Mouse (Mus musculus) thymus, adult 2 months (tissue): ENCODE data around the gene Sh3pxd2a. TPM values are rescaled to one million over a fixed set of nuclear protein-coding genes. Genes with fewer than 3 reads are reported as not detected.

Experiments used
- DNase-seq: peaks from one replicate; pipeline ENCODE4 v3.0.0; 2021
- H3K27ac ChIP-seq: fragments of 200-500 bp; 2 replicates; pipeline ENCODE4 v1.5.1; 2012; ENCODE audit warnings: low read length, control low read depth; ENCODE audit not compliant: control insufficient read depth, insufficient read depth
- H3K27me3 ChIP-seq: fragments of 200-500 bp; 2 replicates; pipeline ENCODE4 v1.6.1; 2012; ENCODE audit warnings: mild to moderate bottlenecking, low read length, moderate library complexity, mixed read lengths; ENCODE audit not compliant: control insufficient read depth, insufficient read depth
- H3K36me3 ChIP-seq: fragments of 200-500 bp; 2 replicates; pipeline ENCODE4 v1.6.1; 2012; ENCODE audit warnings: mild to moderate bottlenecking, low read length, moderate library complexity; ENCODE audit not compliant: control insufficient read depth, insufficient read depth
- H3K4me1 ChIP-seq: fragments of 200-500 bp; replicated peaks from 2 replicates; pipeline ENCODE4 v1.6.1; 2012; ENCODE audit warnings: low read length; ENCODE audit not compliant: control insufficient read depth, insufficient read depth
- H3K4me3 ChIP-seq: fragments of 200-500 bp; 2 replicates; pipeline ENCODE4 v1.5.1; 2012; ENCODE audit warnings: mild to moderate bottlenecking, low read length, control low read depth, moderate library complexity; ENCODE audit not compliant: control insufficient read depth, insufficient read depth
- CTCF ChIP-seq: fragments of 200-500 bp; IDR thresholded peaks from 2 replicates; pipeline ENCODE4 v1.5.1; 2012; ENCODE audit warnings: mild to moderate bottlenecking, control low read depth, low read length, moderate library complexity, borderline replicate concordance; ENCODE audit not compliant: control insufficient read depth, poor library complexity, insufficient read depth; ENCODE audit errors: extremely low read depth
- POLR2A ChIP-seq: fragments of 200-500 bp; IDR thresholded peaks from 2 replicates; pipeline ENCODE4 v1.6.1; 2012; ENCODE audit warnings: mild to moderate bottlenecking, low read length, control low read depth, moderate library complexity; ENCODE audit not compliant: control insufficient read depth, poor library complexity, insufficient read depth; ENCODE audit errors: extremely low read depth
- WGBS: fragments of 180-500 bp; shearing (Covaris S2); methylation state at CpG from one replicate; pipeline ENCODE4 v1.1.7; 2018; 5-methylcytosine and 5-hydroxymethylcytosine counted together
- polyA plus RNA-seq: library from polyadenylated mRNA; depleted of rRNA; stranded (reverse); fragments of >200 nt; gene quantifications from 2 replicates; pipeline ENCODE4 v1.2.3, GENCODE M21; 2012

The Sh3pxd2a gene
- polyA plus RNA-seq, 1 experiment = 19.4 TPM

DNA sequence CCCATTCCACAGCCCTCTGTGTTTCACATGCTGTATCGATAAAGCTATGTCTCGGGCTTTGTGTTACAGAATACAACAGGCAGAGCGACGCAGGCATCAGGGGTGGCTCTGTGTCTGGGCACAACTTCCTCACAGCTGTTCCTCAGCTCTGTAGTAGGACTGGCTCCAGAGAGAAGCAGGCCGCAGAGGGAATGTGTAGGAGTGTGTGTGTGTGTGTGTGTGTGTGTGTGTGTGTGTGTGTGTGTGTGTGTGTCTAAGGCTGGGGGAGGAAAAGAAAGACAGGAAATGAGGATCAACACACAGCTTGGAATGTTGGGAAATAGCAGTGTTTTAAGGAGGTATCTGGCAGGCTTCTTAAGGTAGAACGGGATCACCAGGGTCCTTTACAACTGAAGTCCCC is 187.5 kb downstream of the Sh3pxd2a start:
- WGBS = 94% methylated on average over 6 of the region's 6 CpGs
- peaks cover 12% of the 10 kb centered on the region; the same call in 1 of the 2 replicates for H3K36me3 ChIP-seq
- no peak for DNase-seq
- no peaks in the 10 kb centered on the region for H3K27me3 ChIP-seq
- no peak overlapping the region for H3K4me3 ChIP-seq
- no peaks in the 10 kb centered on the region for H3K4me1 ChIP-seq
- H3K27ac ChIP-seq = no peak overlapping the region
- no peak for TF ChIP-seq POLR2A
- TF ChIP-seq CTCF = no peak

DNA sequence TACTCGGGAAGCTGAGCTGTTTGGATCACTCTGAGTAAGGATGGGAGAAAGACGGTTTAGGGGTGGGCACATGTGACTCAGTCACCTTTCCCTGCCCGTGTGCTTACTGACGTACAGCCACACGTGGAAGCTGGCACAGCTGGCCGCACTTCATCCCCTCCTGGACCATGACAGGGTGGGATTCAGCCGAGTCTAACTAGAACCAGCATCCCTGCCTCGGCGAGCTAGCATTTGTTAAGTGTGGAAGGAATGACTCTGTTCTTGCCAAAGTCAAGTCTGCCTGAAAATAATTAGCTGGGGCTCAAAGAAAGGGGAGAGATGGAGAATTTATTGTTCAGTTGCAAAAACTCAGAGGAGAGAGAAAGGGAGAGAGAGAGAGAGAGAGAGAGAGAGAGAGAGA is 193.7 kb downstream of the Sh3pxd2a start:
- H3K36me3 ChIP-seq = peaks cover 16% of the 10 kb centered on the region; the same call in 1 of the 2 replicates
- no peak for DNase-seq
- WGBS = 93% methylated on average over 9 of the region's 9 CpGs
- H3K4me3 ChIP-seq = no peak overlapping the region
- H3K4me1 ChIP-seq = no peaks in the 10 kb centered on the region
- H3K27me3 ChIP-seq = no peaks in the 10 kb centered on the region
- H3K27ac ChIP-seq = no peak overlapping the region
- TF ChIP-seq CTCF (no peak), POLR2A (no peak)

DNA sequence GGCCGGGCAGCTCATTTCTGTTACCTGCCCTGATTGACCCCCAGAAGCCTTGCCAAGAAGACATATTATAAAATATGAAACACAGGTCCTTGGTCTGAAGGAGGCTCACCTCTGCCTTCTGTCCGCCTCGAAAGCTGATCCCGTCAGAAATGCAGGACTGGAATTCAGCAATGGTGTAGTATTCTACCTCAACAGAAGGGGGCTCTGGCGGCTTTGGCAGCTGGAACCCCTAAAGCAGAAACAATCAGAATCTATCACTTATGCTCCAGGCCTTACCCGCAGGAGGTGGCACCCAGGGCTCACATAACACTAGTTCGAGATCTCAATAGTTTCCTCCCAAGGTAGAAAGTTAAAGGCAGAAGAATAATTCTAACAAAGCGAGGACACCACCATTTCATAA is 194.5 kb downstream of the Sh3pxd2a start:
- no peak for TF ChIP-seq CTCF
- no peak for TF ChIP-seq POLR2A
- no peaks in the 10 kb centered on the region for H3K4me1 ChIP-seq
- peak; percentile 9 for DNase-seq
- H3K36me3 ChIP-seq = peaks cover 16% of the 10 kb centered on the region; the same call in 1 of the 2 replicates
- no peaks in the 10 kb centered on the region for H3K27me3 ChIP-seq
- H3K27ac ChIP-seq = no peak overlapping the region
- WGBS = 90% methylated on average over 8 of the region's 8 CpGs
- H3K4me3 ChIP-seq = no peak overlapping the region

DNA sequence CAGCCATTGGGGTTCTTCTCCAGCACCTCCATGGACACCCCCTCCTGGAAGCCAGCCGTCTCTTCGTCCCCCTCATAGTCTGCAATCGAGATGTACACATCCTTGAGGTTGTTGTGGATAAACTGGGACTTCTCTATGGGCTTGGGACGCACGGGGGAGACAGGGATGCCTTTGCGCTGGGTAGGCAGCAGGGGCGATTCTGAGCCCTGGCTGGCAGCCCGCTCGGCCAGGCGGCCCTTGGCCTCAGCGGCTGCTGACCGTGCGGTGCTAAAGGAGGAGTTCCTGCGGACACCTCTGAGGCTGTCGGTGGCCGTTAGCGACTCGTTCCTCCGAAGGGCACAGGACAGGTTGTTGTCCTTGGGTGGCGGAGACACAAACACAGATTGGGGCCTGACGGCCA is 197.1 kb downstream of the Sh3pxd2a start:
- Histone ChIP-seq H3K4me3 (no peak overlapping the region), H3K27ac (no peak overlapping the region), H3K27me3 (no peaks in the 10 kb centered on the region), H3K36me3 (peaks cover 10% of the 10 kb centered on the region; the same call in 1 of the 2 replicates), H3K4me1 (no peaks in the 10 kb centered on the region)
- DNase-seq = no peak
- 96% methylated on average over 21 of the region's 21 CpGs for whole genome bisulfite sequencing
- no peak for TF ChIP-seq CTCF
- no peak for TF ChIP-seq POLR2A

DNA sequence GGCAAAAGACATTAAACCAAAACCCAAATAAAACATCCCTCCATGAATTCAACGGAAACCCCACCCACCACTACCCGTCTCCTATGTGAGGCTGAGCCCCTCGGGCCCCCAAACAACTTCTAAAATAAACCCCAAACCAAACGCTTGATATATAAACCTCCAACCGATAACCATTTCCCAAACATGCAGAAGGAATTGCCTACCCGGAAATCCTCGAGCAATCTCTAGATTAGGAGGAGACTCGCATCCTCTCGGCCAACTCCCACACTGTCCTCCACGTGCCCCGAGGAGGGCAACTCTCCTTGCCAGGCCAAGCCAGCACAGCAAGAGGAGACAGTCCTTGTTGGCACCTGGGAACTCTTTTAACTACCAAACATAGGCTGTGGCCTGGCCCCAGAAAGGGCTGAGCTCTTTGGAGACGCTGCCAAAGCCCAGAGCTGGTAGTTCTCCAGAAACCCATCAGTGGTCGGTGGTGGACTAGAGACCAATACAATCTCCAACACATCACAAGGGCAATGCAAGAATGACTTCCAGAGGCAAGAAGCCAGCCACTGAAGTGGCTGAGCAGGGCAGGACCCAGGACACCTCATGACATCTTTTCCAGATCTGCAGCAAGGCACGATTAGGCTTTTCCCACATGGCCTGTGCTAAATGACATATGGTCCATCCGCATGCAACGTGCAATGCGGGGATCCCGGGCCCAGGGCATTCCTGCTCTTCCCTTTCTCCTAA is 198.0 kb downstream of the Sh3pxd2a start:
- no peak for TF ChIP-seq CTCF
- TF ChIP-seq POLR2A = no peak
- 96% methylated on average over 18 of the region's 18 CpGs for WGBS
- H3K4me3 ChIP-seq = no peak overlapping the region
- H3K36me3 ChIP-seq = peaks cover 10% of the 10 kb centered on the region; the same call in 1 of the 2 replicates
- no peaks in the 10 kb centered on the region for H3K4me1 ChIP-seq
- no peaks in the 10 kb centered on the region for H3K27me3 ChIP-seq
- no peak overlapping the region for H3K27ac ChIP-seq
- DNase-seq = no peak

DNA sequence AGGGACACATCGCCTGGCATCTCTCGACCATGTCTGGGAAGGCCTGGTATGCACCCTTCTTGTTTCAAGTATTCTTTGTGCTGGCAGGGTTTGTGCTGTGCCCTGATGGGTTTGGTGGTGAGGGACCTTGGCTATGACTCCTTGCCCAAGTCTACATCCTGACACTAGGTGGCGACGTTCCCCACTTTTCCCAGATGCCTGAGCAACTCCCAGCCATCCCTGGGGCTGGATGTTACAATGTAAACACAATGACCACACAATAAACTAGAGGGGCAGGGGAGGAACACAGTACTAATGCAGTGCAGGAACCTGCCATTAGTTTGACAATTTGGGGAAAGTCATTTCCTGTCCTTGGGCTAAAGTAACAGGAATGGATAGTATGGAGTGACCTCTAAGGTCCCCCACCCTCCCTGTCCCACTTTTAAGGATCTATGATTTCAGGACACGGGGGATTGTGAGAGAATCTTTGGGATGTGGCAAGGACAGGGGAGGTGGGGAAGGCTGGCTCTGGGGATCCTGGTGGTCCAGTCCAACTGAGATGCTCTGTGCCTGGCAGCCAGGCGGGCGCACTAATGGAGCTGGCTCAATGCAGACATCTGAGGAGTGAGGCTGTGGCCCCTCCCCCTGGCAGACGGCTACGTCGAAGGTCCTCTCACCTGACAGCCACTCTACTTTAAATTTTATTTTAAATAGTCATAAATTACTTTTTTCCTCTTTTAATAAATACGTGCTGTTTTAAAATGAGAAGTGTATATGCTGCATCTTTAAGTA is 199.7 kb downstream of the Sh3pxd2a start:
- peak; percentile 45 for DNase-seq
- 74% methylated on average over 11 of the region's 11 CpGs for WGBS

DNA sequence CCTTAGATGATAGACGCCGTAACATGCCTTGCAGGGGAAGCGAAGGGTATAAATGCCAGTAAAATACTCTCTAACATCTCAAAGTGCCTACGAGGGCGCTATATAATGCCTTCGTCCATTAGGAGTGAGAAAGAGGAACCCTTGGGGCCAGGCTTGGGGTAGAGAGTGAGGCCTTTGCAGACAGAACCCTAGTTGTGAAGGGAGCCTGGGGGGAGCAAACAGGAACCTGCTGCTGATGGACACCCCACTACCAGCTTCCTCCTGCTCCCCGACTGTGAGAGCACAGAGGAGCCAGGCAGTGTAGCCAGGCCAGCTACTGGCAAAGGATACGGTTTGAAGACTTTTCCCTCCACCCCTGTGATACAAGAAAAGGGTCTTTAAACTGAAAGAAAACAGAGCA is 200.6 kb downstream of the Sh3pxd2a start:
- 82% methylated on average over 8 of the region's 8 CpGs for WGBS
- H3K4me1 ChIP-seq = no peaks in the 10 kb centered on the region
- no peak overlapping the region for H3K4me3 ChIP-seq
- no peak overlapping the region for H3K27ac ChIP-seq
- TF ChIP-seq CTCF = no peak
- no peak for TF ChIP-seq POLR2A
- peaks cover 10% of the 10 kb centered on the region; the same call in 1 of the 2 replicates for H3K36me3 ChIP-seq
- DNase-seq = no peak
- H3K27me3 ChIP-seq = no peaks in the 10 kb centered on the region

More for the DNA sequence above, 199.7 kb downstream of the Sh3pxd2a start:
- Histone ChIP-seq H3K4me3 (no peak overlapping the region), H3K27ac (no peak overlapping the region), H3K36me3 (peaks cover 10% of the 10 kb centered on the region; the same call in 1 of the 2 replicates), H3K4me1 (no peaks in the 10 kb centered on the region), H3K27me3 (no peaks in the 10 kb centered on the region)
- TF ChIP-seq CTCF (0 out of 2 replicates have a peak, but pooled peaks have one; percentile 34), POLR2A (no peak)
